Mouse (Mus musculus) olfactory bulb, adult 2 months (tissue): ENCODE data around the gene Rhbdl1. TPM values are rescaled to one million over a fixed set of nuclear protein-coding genes. Genes with fewer than 3 reads are reported as not detected.

Source experiments
- H3K27ac ChIP-seq: fragments of 200-500 bp; 2 replicates; pipeline ENCODE4 v1.5.1; 2012; ENCODE audit warnings: low read depth, low read length; ENCODE audit not compliant: insufficient read depth
- H3K4me1 ChIP-seq: fragments of 200-500 bp; 2 replicates; pipeline ENCODE4 v1.6.1; 2012; ENCODE audit warnings: low read length; ENCODE audit not compliant: control insufficient read depth, insufficient read depth
- H3K4me3 ChIP-seq: fragments of 200-500 bp; 2 replicates; pipeline ENCODE4 v1.5.1; 2012; ENCODE audit warnings: mild to moderate bottlenecking, low read depth, low read length, moderate library complexity; ENCODE audit not compliant: insufficient read depth
- CTCF ChIP-seq: fragments of 200-500 bp; IDR thresholded peaks from 2 replicates; pipeline ENCODE4 v1.5.1; 2012; ENCODE audit warnings: low read depth, mild to moderate bottlenecking, low read length, moderate library complexity; ENCODE audit not compliant: insufficient read depth
- POLR2A ChIP-seq: fragments of 200-500 bp; IDR thresholded peaks from 2 replicates; pipeline ENCODE4 v1.6.1; 2012; ENCODE audit warnings: mild to moderate bottlenecking, low read depth, low read length, moderate library complexity; ENCODE audit not compliant: insufficient read depth
- WGBS: fragments of 180-500 bp; shearing (Covaris S2); methylation state at CpG from one replicate; pipeline ENCODE4 v1.1.7; 2018; 5-methylcytosine and 5-hydroxymethylcytosine counted together
- polyA plus RNA-seq: library from polyadenylated mRNA; stranded (reverse); fragments of >200 nt; gene quantifications from 2 replicates; pipeline ENCODE4 v1.2.4, GENCODE M21; 2012; ENCODE audit warnings: low replicate concordance; ENCODE audit not compliant: missing spikeins, insufficient read depth, insufficient read length

Gene Rhbdl1
- polyA plus RNA-seq, 1 experiment, result not detected

- H3K27ac ChIP-seq, result no peak overlapping the region
- H3K4me3 ChIP-seq, result no peak overlapping the region
- no peak for TF ChIP-seq CTCF
- no peak for TF ChIP-seq POLR2A
- peaks cover 27% of the 10 kb centered on the region for H3K4me1 ChIP-seq
- 73% methylated on average over 8 of the region's 8 CpGs for WGBS
These were observed 42.7 kb upstream of the Rhbdl1 start for GRCm38 (mm10) chr17:25879750-25880149.

GRCm38 (mm10) chr17:25879261-25879660 is 42.2 kb upstream of the Rhbdl1 start:
- Histone ChIP-seq H3K27ac (no peak overlapping the region), H3K4me1 (peaks cover 27% of the 10 kb centered on the region), H3K4me3 (no peak overlapping the region)
- TF ChIP-seq POLR2A (no peak), CTCF (no peak)
- WGBS, result 56% methylated on average over 4 of the region's 4 CpGs

DNA sequence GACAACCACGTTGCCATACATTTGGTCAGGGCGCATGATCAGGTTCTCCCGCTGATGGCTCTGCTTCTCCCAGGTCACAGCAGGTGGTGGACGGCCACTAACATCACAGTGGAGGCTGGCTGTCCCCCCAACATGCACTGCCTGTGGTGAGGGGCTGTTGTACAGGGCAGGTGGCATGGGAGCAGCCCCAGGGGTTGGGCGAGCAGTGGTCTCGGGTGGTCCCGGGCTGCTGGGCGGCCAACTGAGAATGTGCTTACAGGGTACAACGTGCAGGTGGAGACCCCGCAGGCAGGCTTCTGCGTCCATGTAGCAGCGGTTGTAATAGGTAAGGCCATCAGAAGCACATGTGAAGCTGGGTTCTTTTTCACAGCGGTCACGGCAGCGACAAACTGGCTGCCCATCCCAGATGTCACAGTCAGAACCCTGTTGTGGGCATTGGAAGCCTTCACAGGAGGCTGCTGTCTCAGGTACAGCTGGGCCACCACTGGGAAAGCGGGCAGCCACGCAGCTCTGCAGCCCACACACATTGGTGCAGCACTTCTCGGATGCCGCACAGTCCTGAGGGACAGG is 41.6 kb upstream of the Rhbdl1 start:
- H3K27ac ChIP-seq, result no peak overlapping the region
- TF ChIP-seq POLR2A (no peak), CTCF (no peak)
- H3K4me3 ChIP-seq, result no peak overlapping the region
- WGBS, result 90% methylated on average over 19 of the region's 19 CpGs
- peaks cover 30% of the 10 kb centered on the region for H3K4me1 ChIP-seq

GRCm38 (mm10) chr17:25877741-25878610 is 40.9 kb upstream of the Rhbdl1 start:
- Histone ChIP-seq H3K27ac (no peak overlapping the region), H3K4me1 (peaks cover 30% of the 10 kb centered on the region), H3K4me3 (no peak overlapping the region)
- 89% methylated on average over 32 of the region's 32 CpGs for WGBS
- no peak for TF ChIP-seq CTCF

- peaks cover 30% of the 10 kb centered on the region for H3K4me1 ChIP-seq
- no peak for TF ChIP-seq POLR2A
- no peak for TF ChIP-seq CTCF
- H3K4me3 ChIP-seq, result no peak overlapping the region
- no peak overlapping the region for H3K27ac ChIP-seq
- 90% methylated on average over 3 of the region's 3 CpGs for WGBS
These were observed 39.9 kb upstream of the Rhbdl1 start for GRCm38 (mm10) chr17:25877025-25877424.

DNA sequence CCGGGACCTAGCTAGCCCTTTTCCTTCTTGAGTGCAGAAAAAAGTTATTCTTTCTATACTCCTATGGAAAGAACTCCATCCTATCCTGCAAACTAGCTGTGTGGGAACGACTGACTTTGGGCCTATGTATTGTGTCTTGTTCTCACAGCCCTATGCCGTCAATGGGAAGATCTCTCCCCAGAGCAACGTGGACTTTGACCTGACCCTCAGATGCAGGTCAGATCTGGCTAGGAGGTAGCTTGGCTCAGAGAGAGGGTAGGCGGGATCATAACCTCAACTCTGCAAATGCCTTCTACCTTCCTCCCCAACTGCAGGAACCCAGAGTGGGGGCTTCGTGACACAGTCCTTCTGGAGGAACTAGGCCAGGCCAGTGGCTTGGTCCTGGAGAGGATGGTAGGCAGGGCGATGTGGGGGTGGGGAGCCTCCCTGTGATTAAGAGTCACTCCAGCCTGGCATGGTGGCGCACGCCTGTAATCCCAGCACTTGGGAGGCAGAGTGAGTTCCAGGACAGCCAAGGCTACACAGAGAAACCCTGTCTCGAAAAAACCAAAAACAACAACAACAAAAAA is 39.3 kb upstream of the Rhbdl1 start:
- Histone ChIP-seq H3K27ac (no peak overlapping the region), H3K4me3 (peak overlapping the region; percentile 87), H3K4me1 (peaks cover 30% of the 10 kb centered on the region)
- no peak for TF ChIP-seq POLR2A
- TF ChIP-seq CTCF, result no peak
- 67% methylated on average over 10 of the region's 10 CpGs for WGBS

DNA sequence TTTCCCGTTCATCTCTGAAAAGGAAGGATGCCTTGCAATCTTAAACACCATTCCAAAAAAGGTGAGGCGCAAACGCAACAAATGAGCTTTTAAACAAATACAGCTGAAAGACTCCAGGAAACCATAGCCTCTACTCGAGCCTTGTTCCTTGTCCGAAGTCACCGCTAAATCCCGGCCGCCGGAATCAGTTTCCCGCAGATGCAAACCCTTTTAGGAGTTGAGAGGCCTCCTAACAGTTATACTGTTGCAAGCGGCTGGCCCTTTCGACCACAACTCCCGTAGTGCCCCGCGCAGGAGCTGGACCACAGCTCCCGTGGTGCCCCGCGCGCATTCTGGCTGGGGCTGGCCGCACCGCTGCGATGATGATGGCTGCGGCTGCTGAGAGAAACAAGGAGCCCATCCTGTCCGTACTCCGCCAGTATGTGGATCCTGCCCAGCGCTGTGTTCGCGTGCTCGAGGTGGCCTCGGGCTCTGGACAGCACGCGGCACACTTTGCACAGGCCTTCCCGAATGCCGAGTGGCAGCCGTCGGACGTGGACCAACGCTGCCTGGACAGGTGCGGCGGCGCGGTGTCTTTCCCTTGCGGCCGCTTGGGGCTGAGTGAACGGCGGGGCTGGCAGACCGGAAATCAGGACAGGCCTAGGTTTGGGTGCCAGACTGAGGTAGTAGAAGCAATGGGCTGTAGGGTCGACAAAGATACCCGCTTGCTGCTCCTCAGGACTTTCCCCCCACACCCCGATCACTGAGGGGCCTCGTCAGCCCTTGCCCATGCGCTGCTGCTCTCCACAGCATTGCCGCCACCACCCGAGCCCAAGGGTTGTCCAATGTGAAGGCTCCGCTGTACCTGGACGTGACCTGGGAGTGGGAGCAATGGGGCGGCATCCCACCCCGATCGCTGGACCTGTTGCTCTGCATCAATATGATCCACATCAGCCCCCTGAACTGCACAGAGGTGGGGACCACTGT is 38.4 kb upstream of the Rhbdl1 start:
- Histone ChIP-seq H3K4me3 (peak overlapping the region; percentile 87), H3K4me1 (peaks cover 30% of the 10 kb centered on the region), H3K27ac (peak overlapping the region; percentile 96)
- TF ChIP-seq POLR2A, result peak; percentile 84
- TF ChIP-seq CTCF, result peak; percentile 32; the same call in 1 of the 2 replicates
- under 1% methylated on average over 59 of the region's 59 CpGs for WGBS

- H3K4me3 ChIP-seq, result peak within 1 kb of the TSS; percentile 87
- H3K4me1 ChIP-seq, result peaks cover 28% of the 10 kb centered on the region
- peak within 1 kb of the TSS; percentile 96 for H3K27ac ChIP-seq
- no peak for TF ChIP-seq POLR2A
- TF ChIP-seq CTCF, result no peak
- WGBS, result under 1% methylated on average over 25 of the region's 25 CpGs
These were observed 37.7 kb upstream of the Rhbdl1 start, which contains the start of gene Mettl26 for GRCm38 (mm10) chr17:25874721-25875170. TSS of gene Mettl26 (plus strand) at chr17:25875074.
